Mouse (Mus musculus): ENCODE data around the gene Dlg2. TPM values are rescaled to one million over a fixed set of nuclear protein-coding genes. Genes with fewer than 3 reads are reported as not detected.

Gene Dlg2
- polyA plus RNA-seq, 1 experiment, result 4.1 TPM

DNA sequence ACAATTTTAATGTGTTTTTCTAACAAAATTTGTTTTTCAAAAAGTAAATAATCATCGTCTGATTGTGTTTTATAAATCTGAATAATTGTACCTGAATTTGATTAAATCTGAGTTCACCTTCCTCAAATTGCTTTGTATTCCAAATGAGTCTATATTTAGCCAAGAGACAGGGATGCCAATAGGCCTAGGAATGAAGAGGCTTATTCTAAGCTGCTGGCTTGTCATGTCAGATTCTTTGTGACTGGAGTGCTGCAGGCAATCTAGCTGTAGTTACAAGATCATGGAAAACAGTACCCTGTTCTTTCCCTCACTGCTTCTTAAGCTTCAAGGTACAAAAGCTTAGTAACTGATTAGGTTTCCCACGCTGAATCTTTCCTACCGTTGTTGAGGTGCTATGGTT lies 811.9 kb downstream of the Dlg2 start:
- H3K4me3 ChIP-seq (replicated peaks), result no peak overlapping the region
- H3K4me1 ChIP-seq, result no peaks in the 10 kb centered on the region
- no peaks in the 10 kb centered on the region for H3K27me3 ChIP-seq (replicated peaks)
- no peak for TF ChIP-seq GATA1 (IDR thresholded peaks at IDR 0.05; ENCODE audit: borderline replicate concordance, low read length)
- no peak for TF ChIP-seq FLI1 (IDR thresholded peaks at IDR 0.05; ENCODE audit: low read length)
- no peaks in the 10 kb centered on the region for H3K36me3 ChIP-seq (replicated peaks; ENCODE audit: low read length)
- no peaks in the 10 kb centered on the region for H3K9me3 ChIP-seq

GRCm38 (mm10) chr7:91296127-91296526 lies 819.7 kb downstream of the Dlg2 start:
- TF ChIP-seq GATA1 (IDR thresholded peaks at IDR 0.05; ENCODE audit: borderline replicate concordance, low read length) (no peak), FLI1 (IDR thresholded peaks at IDR 0.05; ENCODE audit: low read length) (no peak)
- no peak overlapping the region for H3K4me3 ChIP-seq (replicated peaks)
- no peaks in the 10 kb centered on the region for H3K9me3 ChIP-seq
- no peaks in the 10 kb centered on the region for H3K4me1 ChIP-seq
- H3K27me3 ChIP-seq (replicated peaks), result no peaks in the 10 kb centered on the region
- H3K36me3 ChIP-seq (replicated peaks; ENCODE audit: low read length), result no peaks in the 10 kb centered on the region

GRCm38 (mm10) chr7:91311177-91311576 lies 834.7 kb downstream of the Dlg2 start:
- Histone ChIP-seq H3K4me1 (no peaks in the 10 kb centered on the region), H3K9me3 (no peaks in the 10 kb centered on the region), H3K27me3 (replicated peaks) (no peaks in the 10 kb centered on the region), H3K4me3 (replicated peaks) (no peak overlapping the region), H3K36me3 (replicated peaks; ENCODE audit: low read length) (no peaks in the 10 kb centered on the region)
- no peak for TF ChIP-seq FLI1 (IDR thresholded peaks at IDR 0.05; ENCODE audit: low read length)
- no peak for TF ChIP-seq GATA1 (IDR thresholded peaks at IDR 0.05; ENCODE audit: borderline replicate concordance, low read length)

GRCm38 (mm10) chr7:91345073-91345472 lies 868.6 kb downstream of the Dlg2 start:
- no peaks in the 10 kb centered on the region for H3K36me3 ChIP-seq (replicated peaks; ENCODE audit: low read length)
- no peaks in the 10 kb centered on the region for H3K9me3 ChIP-seq
- TF ChIP-seq FLI1 (IDR thresholded peaks at IDR 0.05; ENCODE audit: low read length), result no peak
- TF ChIP-seq GATA1 (IDR thresholded peaks at IDR 0.05; ENCODE audit: borderline replicate concordance, low read length), result no peak
- no peak overlapping the region for H3K4me3 ChIP-seq (replicated peaks)
- no peaks in the 10 kb centered on the region for H3K27me3 ChIP-seq (replicated peaks)
- H3K4me1 ChIP-seq, result no peaks in the 10 kb centered on the region

DNA sequence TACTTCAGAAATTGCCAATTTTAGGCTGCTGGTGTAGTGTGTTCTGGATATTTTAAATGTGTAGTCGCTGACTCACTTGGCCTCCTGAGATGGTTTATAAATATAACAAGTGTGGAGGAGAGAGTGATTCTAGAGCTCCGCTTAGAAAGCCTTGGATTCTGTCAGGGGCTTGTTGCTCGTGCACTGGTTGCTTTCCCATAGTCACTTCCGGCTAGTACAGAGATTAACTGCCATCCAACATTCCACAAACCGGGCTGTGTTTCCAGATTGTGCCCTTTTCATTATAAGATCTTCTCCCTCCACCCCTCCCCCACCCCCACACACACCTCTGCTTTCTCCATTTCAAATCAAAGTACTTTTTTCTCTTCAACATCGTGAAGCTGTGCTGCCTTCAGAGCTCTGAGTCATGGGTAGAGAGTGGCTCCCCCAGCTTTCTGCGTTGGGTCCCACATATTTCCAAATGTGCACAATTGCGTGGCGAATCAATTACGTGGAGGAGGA lies 893.4 kb downstream of the Dlg2 start:
- no peaks in the 10 kb centered on the region for H3K9me3 ChIP-seq
- no peaks in the 10 kb centered on the region for H3K27me3 ChIP-seq (replicated peaks)
- no peak overlapping the region for H3K4me3 ChIP-seq (replicated peaks)
- no peak for TF ChIP-seq FLI1 (IDR thresholded peaks at IDR 0.05; ENCODE audit: low read length)
- TF ChIP-seq GATA1 (IDR thresholded peaks at IDR 0.05; ENCODE audit: borderline replicate concordance, low read length), result no peak
- H3K4me1 ChIP-seq, result no peaks in the 10 kb centered on the region
- no peaks in the 10 kb centered on the region for H3K36me3 ChIP-seq (replicated peaks; ENCODE audit: low read length)

GRCm38 (mm10) chr7:91382281-91382680 lies 905.8 kb downstream of the Dlg2 start:
- Histone ChIP-seq H3K4me1 (no peaks in the 10 kb centered on the region), H3K4me3 (replicated peaks) (no peak overlapping the region)

GRCm38 (mm10) chr7:91383873-91384272 lies 907.4 kb downstream of the Dlg2 start:
- Histone ChIP-seq H3K4me3 (replicated peaks) (no peak overlapping the region), H3K4me1 (no peaks in the 10 kb centered on the region), H3K27me3 (replicated peaks) (no peaks in the 10 kb centered on the region), H3K36me3 (replicated peaks; ENCODE audit: low read length) (no peaks in the 10 kb centered on the region), H3K9me3 (no peaks in the 10 kb centered on the region)
- TF ChIP-seq FLI1 (IDR thresholded peaks at IDR 0.05; ENCODE audit: low read length), result no peak
- TF ChIP-seq GATA1 (IDR thresholded peaks at IDR 0.05; ENCODE audit: borderline replicate concordance, low read length), result no peak

More at GRCm38 (mm10) chr7:91382281-91382680, 905.8 kb downstream of the Dlg2 start:
- Histone ChIP-seq H3K36me3 (replicated peaks; ENCODE audit: low read length) (no peaks in the 10 kb centered on the region), H3K9me3 (no peaks in the 10 kb centered on the region), H3K27me3 (replicated peaks) (no peaks in the 10 kb centered on the region)
- TF ChIP-seq FLI1 (IDR thresholded peaks at IDR 0.05; ENCODE audit: low read length), result no peak
- TF ChIP-seq GATA1 (IDR thresholded peaks at IDR 0.05; ENCODE audit: borderline replicate concordance, low read length), result no peak

DNA sequence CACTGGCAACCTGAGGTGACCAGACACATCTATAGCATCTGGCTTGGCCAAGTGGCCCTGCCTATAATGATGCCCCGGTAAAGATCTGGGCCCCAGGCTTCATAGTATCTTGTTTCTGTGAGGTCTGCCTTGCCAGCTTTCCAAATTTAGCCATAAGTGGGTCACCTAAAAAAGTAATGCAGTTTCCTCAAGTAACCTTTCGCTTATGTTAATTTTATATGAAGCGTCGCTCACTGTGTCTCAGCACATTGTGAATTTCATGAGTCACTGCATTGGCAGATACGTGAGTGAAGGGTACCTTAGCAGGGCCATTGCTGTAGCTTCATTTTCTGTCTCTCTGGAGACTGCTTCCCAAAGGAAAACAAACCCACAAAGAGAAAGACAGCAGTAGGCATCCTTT lies 912.8 kb downstream of the Dlg2 start:
- H3K4me3 ChIP-seq (replicated peaks), result no peak overlapping the region
- TF ChIP-seq FLI1 (IDR thresholded peaks at IDR 0.05; ENCODE audit: low read length) (no peak), GATA1 (IDR thresholded peaks at IDR 0.05; ENCODE audit: borderline replicate concordance, low read length) (no peak)

DNA sequence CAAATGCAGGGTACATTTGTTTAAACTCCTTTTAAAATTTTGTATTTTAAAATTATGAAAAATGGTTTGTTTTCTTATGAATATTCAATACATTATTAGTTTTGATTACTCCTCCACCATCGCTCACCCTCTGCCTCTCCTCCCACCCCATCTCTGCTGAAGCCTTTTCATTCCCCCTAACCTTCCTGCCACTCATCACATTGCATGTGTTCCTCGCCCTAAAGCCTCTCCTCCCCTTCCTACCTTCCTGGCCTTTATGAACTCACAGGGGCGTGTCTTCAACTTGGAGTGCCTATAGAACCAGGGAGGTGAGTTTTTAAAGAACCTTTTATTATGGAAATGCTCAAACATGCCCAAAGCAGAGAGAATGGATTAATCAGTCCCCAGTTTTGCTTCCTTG lies 921.4 kb downstream of the Dlg2 start:
- no peaks in the 10 kb centered on the region for H3K36me3 ChIP-seq (replicated peaks; ENCODE audit: low read length)
- no peak overlapping the region for H3K4me3 ChIP-seq (replicated peaks)
- no peaks in the 10 kb centered on the region for H3K4me1 ChIP-seq
- H3K9me3 ChIP-seq, result no peaks in the 10 kb centered on the region
- no peak for TF ChIP-seq GATA1 (IDR thresholded peaks at IDR 0.05; ENCODE audit: borderline replicate concordance, low read length)
- H3K27me3 ChIP-seq (replicated peaks), result no peaks in the 10 kb centered on the region

More for the DNA sequence above, 912.8 kb downstream of the Dlg2 start:
- Histone ChIP-seq H3K36me3 (replicated peaks; ENCODE audit: low read length) (no peaks in the 10 kb centered on the region), H3K27me3 (replicated peaks) (no peaks in the 10 kb centered on the region), H3K9me3 (no peaks in the 10 kb centered on the region), H3K4me1 (no peaks in the 10 kb centered on the region)

DNA sequence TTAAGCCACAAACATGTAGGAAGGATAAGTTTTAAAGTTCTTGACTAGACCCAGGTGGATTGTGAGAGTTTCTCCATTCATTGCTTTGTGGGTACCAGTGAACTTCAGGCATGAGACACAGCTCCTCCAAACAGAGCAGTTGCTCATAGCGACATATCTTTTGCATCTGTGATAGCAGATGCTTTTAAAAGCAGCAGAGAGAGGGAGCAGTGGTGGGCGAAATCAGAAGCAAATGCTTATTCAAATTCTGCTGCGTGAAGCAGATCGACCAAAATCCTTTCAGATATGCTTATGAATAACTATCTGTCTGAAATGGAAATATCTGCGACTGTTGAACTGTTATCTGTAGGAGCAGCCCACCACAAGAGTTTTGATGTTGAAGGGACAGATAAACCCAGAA lies 935.6 kb downstream of the Dlg2 start:
- TF ChIP-seq GATA1 (IDR thresholded peaks at IDR 0.05; ENCODE audit: borderline replicate concordance, low read length) (no peak), FLI1 (IDR thresholded peaks at IDR 0.05; ENCODE audit: low read length) (no peak)
- Histone ChIP-seq H3K27me3 (replicated peaks) (no peaks in the 10 kb centered on the region), H3K9me3 (no peaks in the 10 kb centered on the region)

DNA sequence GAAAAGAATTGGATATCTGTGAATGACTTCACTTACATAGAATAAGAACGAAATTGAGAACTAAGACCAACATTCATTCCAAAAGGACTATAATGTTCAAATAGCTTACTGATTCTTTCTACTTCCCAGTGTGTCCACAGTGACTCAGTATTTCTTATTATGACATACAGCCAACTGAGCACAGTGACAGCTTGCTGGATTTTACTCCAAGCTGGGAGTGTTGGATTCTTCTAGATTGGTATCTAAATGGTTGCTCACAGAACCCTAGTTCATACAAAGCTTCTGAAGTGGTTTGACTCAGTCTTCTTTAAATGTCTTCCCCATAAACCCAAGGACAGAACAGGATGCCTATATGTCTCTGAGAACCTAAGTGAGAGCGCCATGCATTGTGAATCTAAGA lies 937.7 kb downstream of the Dlg2 start:
- no peaks in the 10 kb centered on the region for H3K4me1 ChIP-seq
- no peaks in the 10 kb centered on the region for H3K9me3 ChIP-seq
- no peaks in the 10 kb centered on the region for H3K36me3 ChIP-seq (replicated peaks; ENCODE audit: low read length)
- H3K4me3 ChIP-seq (replicated peaks), result no peak overlapping the region
- no peaks in the 10 kb centered on the region for H3K27me3 ChIP-seq (replicated peaks)
- TF ChIP-seq FLI1 (IDR thresholded peaks at IDR 0.05; ENCODE audit: low read length) (no peak), GATA1 (IDR thresholded peaks at IDR 0.05; ENCODE audit: borderline replicate concordance, low read length) (no peak)

More for the DNA sequence above, 935.6 kb downstream of the Dlg2 start:
- Histone ChIP-seq H3K4me3 (replicated peaks) (no peak overlapping the region), H3K36me3 (replicated peaks; ENCODE audit: low read length) (no peaks in the 10 kb centered on the region), H3K4me1 (no peaks in the 10 kb centered on the region)
